In the genomic region with DNA sequence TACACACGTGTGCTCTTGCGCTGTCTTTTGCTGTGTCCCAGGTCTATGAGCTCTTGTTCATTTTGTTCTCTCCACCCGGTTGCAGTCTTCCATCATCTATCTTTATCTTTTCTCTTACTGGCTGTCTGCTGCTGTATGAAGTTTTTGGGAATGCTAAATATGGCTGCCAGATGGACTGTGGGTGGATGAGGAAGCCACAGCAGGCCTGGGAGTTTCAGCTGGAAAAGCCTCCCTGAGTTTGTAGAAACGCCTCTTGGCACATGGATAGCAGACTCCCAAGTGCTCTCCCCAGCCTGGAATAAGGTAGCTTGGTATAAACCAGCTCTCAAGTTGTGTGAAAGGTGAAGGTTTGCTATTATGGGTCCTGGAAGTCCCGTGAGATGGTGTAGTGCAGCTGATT, we compare ENCODE assay signal across 7 mouse cellular contexts. TPM values are rescaled to one million over a fixed set of nuclear protein-coding genes. Genes with fewer than 3 reads are reported as not detected.
DNase-seq lines count a peak whose midpoint lies in the region.

No protein-coding gene starts in this region.

- intact Hi-C loops in left cerebral cortex, postnatal 36 days (cut with DNase I) = loop anchor here (2.0 to 5.0 kb wide), 2 partner anchors 49 to 108 kb away; no protein-coding TSS in a partner anchor
- intact Hi-C loops in heart, postnatal 14 days (cut with DNase I) = no loop called here

- peak; percentile 94 for DNase-seq in right cerebral cortex, adult 18-20 months
- DNase-seq in right cerebral cortex, postnatal 4 days = no peak
- DNase-seq in layer of hippocampus, adult 9-10 months (ENCODE audit: low spot score) = peak; percentile 63
- peak; percentile 83 for DNase-seq in left cerebral cortex, postnatal 36 days (ENCODE audit: low spot score in 2 of 2)
- no peak for DNase-seq in urinary bladder, postnatal 25 days (ENCODE audit: low spot score)
- DNase-seq in urinary bladder, postnatal 36 days (ENCODE audit: low spot score in 2 of 2) = no peak
- no peak for DNase-seq in heart, postnatal 14 days

RNA-seq across cellular contexts. Expression of gene Usp42, which starts 41.2 kb away (rescaled TPM):
- 10 to 100 TPM; 21.7 to 27.1 TPM for total RNA-seq in left cerebral cortex, postnatal 36 days (2021)
- total RNA-seq in heart, postnatal 14 days (2021) = 1 to 10 TPM; 8.1 to 8.3 TPM

Comparison
In these comparisons a context has a peak if more than half of its experiments do, and no peak if none do; other contexts are left out.
1. DNase-seq: peak in right cerebral cortex, adult 18-20 months (single experiment), layer of hippocampus, adult 9-10 months (single experiment) and left cerebral cortex, postnatal 36 days (2 of 2); none in right cerebral cortex, postnatal 4 days (single experiment), urinary bladder, postnatal 25 days (single experiment), urinary bladder, postnatal 36 days (0 of 2) and heart, postnatal 14 days (0 of 2).